Mouse (Mus musculus): Measurements from ENCODE around the gene Fam126b.

GRCm38 (mm10) chr1:58507249-58507648 is 78.9 kb downstream of the Fam126b start:
- no peak for TF ChIP-seq CTCF (IDR thresholded peaks at IDR 0.05; ENCODE audit: low read depth, low read length)
- TF ChIP-seq POLR2A (IDR thresholded peaks at IDR 0.05; ENCODE audit: extremely low read depth, insufficient read depth, low read length) = no peak
